Mouse (Mus musculus) stomach, embryonic 15.5 days (tissue): ENCODE data around the gene Bbx. TPM values are rescaled to one million over a fixed set of nuclear protein-coding genes. Genes with fewer than 3 reads are reported as not detected.

Experiments
- ATAC-seq: fragments of 200-750 bp; cut with Nextera tagmentation; 2 replicates; pipeline ENCODE4 v1.8.0; 2017; ENCODE audit warnings: low read depth, moderate number of reproducible peaks, moderate TSS enrichment; ENCODE audit not compliant: insufficient read depth, low FRiP score
- H3K27ac ChIP-seq: fragments of 300-500 bp; sonication (generic); 2 replicates; pipeline ENCODE4 v1.5.1; 2015; ENCODE audit warnings: mild to moderate bottlenecking, inconsistent platforms
- H3K27me3 ChIP-seq: fragments of 300-500 bp; sonication (generic); replicated peaks from 2 replicates; pipeline ENCODE4 v1.6.1; 2015; ENCODE audit warnings: inconsistent platforms
- H3K36me3 ChIP-seq: fragments of 300-500 bp; sonication (generic); 2 replicates; pipeline ENCODE4 v1.6.1; 2015; ENCODE audit warnings: inconsistent platforms
- H3K4me1 ChIP-seq: fragments of 300-500 bp; sonication (generic); 2 replicates; pipeline ENCODE4 v1.6.1; 2015; ENCODE audit warnings: inconsistent platforms
- H3K4me2 ChIP-seq: fragments of 300-500 bp; sonication (generic); 2 replicates; pipeline ENCODE4 v1.6.1; 2015; ENCODE audit warnings: mild to moderate bottlenecking, inconsistent platforms
- H3K4me3 ChIP-seq: fragments of 300-500 bp; sonication (generic); replicated peaks from 2 replicates; pipeline ENCODE4 v1.5.1; 2015; ENCODE audit warnings: inconsistent platforms
- H3K9ac ChIP-seq: fragments of 300-500 bp; sonication (generic); 2 replicates; pipeline ENCODE4 v1.6.1; 2015; ENCODE audit warnings: inconsistent platforms
- H3K9me3 ChIP-seq: fragments of 300-500 bp; sonication (generic); 2 replicates; pipeline ENCODE4 v1.6.1; 2016; ENCODE audit warnings: inconsistent platforms
- WGBS: fragments of 180-500 bp; shearing (Covaris S2); methylation state at CpG from one replicate; pipeline ENCODE4 v1.1.7; 2015; 5-methylcytosine and 5-hydroxymethylcytosine counted together
- polyA plus RNA-seq: library from polyadenylated mRNA; unstranded; fragments of >200 nt; fragmentation: Nextera tagmentation; extraction: Ambion mirVana; gene quantifications from 2 replicates; pipeline ENCODE4 v1.2.1, GENCODE M21; 2015

The Bbx gene
- polyA plus RNA-seq, 1 experiment from 2014 or later, result 41.8 TPM

GRCm38 (mm10) chr16:50363443-50364188, 68.6 kb downstream of the Bbx start:
- no peak for ATAC-seq
- no peaks in the 10 kb centered on the region for H3K27me3 ChIP-seq
- H3K4me2 ChIP-seq, result peak overlapping the region; percentile 56
- peak overlapping the region; percentile 47 for H3K4me3 ChIP-seq
- 26% methylated on average over 17 of the region's 17 CpGs for WGBS
- no peaks in the 10 kb centered on the region for H3K9me3 ChIP-seq
- H3K36me3 ChIP-seq, result no peaks in the 10 kb centered on the region
- no peaks in the 10 kb centered on the region for H3K4me1 ChIP-seq
- no peak overlapping the region for H3K9ac ChIP-seq
- H3K27ac ChIP-seq, result peak overlapping the region; percentile 85

GRCm38 (mm10) chr16:50360631-50361030, 71.6 kb downstream of the Bbx start:
- Histone ChIP-seq H3K9me3 (no peaks in the 10 kb centered on the region), H3K27me3 (no peaks in the 10 kb centered on the region), H3K36me3 (no peaks in the 10 kb centered on the region), H3K27ac (no peak overlapping the region), H3K9ac (no peak overlapping the region), H3K4me3 (no peak overlapping the region), H3K4me2 (no peak overlapping the region), H3K4me1 (no peaks in the 10 kb centered on the region)
- 68% methylated on average over 7 of the region's 7 CpGs for WGBS
- no peak for ATAC-seq

GRCm38 (mm10) chr16:50329684-50330083, 102.5 kb downstream of the Bbx start:
- no peaks in the 10 kb centered on the region for H3K4me1 ChIP-seq
- no peaks in the 10 kb centered on the region for H3K9me3 ChIP-seq
- no peak for ATAC-seq
- H3K27ac ChIP-seq, result no peak overlapping the region
- H3K4me3 ChIP-seq, result no peak overlapping the region
- H3K36me3 ChIP-seq, result no peaks in the 10 kb centered on the region
- no peak overlapping the region for H3K4me2 ChIP-seq
- H3K27me3 ChIP-seq, result no peaks in the 10 kb centered on the region
- H3K9ac ChIP-seq, result no peak overlapping the region
- WGBS, result 91% methylated on average over 2 of the region's 2 CpGs

- WGBS, result 94% methylated on average over 2 of the region's 2 CpGs
These were observed 107.4 kb downstream of the Bbx start for GRCm38 (mm10) chr16:50324746-50325145.

GRCm38 (mm10) chr16:50324292-50324691, 107.9 kb downstream of the Bbx start:
- Histone ChIP-seq H3K4me2 (no peak overlapping the region), H3K9ac (no peak overlapping the region), H3K9me3 (no peaks in the 10 kb centered on the region), H3K27ac (no peak overlapping the region), H3K27me3 (no peaks in the 10 kb centered on the region), H3K4me3 (no peak overlapping the region), H3K4me1 (no peaks in the 10 kb centered on the region), H3K36me3 (no peaks in the 10 kb centered on the region)
- 90% methylated on average over 6 of the region's 6 CpGs for whole genome bisulfite sequencing
- ATAC-seq, result no peak

More at GRCm38 (mm10) chr16:50324746-50325145, 107.4 kb downstream of the Bbx start:
- H3K36me3 ChIP-seq, result no peaks in the 10 kb centered on the region
- no peak overlapping the region for H3K4me2 ChIP-seq
- no peak overlapping the region for H3K9ac ChIP-seq
- no peaks in the 10 kb centered on the region for H3K27me3 ChIP-seq
- no peak overlapping the region for H3K4me3 ChIP-seq
- no peaks in the 10 kb centered on the region for H3K9me3 ChIP-seq
- no peak for ATAC-seq
- H3K27ac ChIP-seq, result no peak overlapping the region
- H3K4me1 ChIP-seq, result no peaks in the 10 kb centered on the region

GRCm38 (mm10) chr16:50321368-50321767, 110.8 kb downstream of the Bbx start:
- H3K27ac ChIP-seq, result no peak overlapping the region
- no peaks in the 10 kb centered on the region for H3K4me1 ChIP-seq
- H3K9ac ChIP-seq, result no peak overlapping the region
- no peak overlapping the region for H3K4me2 ChIP-seq
- no peaks in the 10 kb centered on the region for H3K9me3 ChIP-seq
- no peak overlapping the region for H3K4me3 ChIP-seq
- no peaks in the 10 kb centered on the region for H3K27me3 ChIP-seq
- H3K36me3 ChIP-seq, result no peaks in the 10 kb centered on the region
- WGBS, result 75% methylated on average over 3 of the region's 3 CpGs
- ATAC-seq, result no peak

- no peaks in the 10 kb centered on the region for H3K36me3 ChIP-seq
- no peak for ATAC-seq
- 81% methylated on average over 3 of the region's 3 CpGs for WGBS
- H3K27me3 ChIP-seq, result no peaks in the 10 kb centered on the region
- H3K27ac ChIP-seq, result no peak overlapping the region
- no peak overlapping the region for H3K4me2 ChIP-seq
- H3K9me3 ChIP-seq, result no peaks in the 10 kb centered on the region
- no peaks in the 10 kb centered on the region for H3K4me1 ChIP-seq
- H3K9ac ChIP-seq, result no peak overlapping the region
- H3K4me3 ChIP-seq, result no peak overlapping the region
These were observed 113.9 kb downstream of the Bbx start for GRCm38 (mm10) chr16:50318255-50318654.

- no peak for ATAC-seq
- H3K4me1 ChIP-seq, result no peaks in the 10 kb centered on the region
- H3K4me2 ChIP-seq, result no peak overlapping the region
- 65% methylated on average over 1 of the region's 1 CpGs for WGBS
- H3K36me3 ChIP-seq, result no peaks in the 10 kb centered on the region
- H3K27ac ChIP-seq, result no peak overlapping the region
- H3K9ac ChIP-seq, result no peak overlapping the region
- no peaks in the 10 kb centered on the region for H3K27me3 ChIP-seq
- H3K9me3 ChIP-seq, result no peaks in the 10 kb centered on the region
- H3K4me3 ChIP-seq, result no peak overlapping the region
These were observed 116.7 kb downstream of the Bbx start for GRCm38 (mm10) chr16:50315349-50315969.

GRCm38 (mm10) chr16:50311588-50311987, 120.6 kb downstream of the Bbx start:
- Histone ChIP-seq H3K27me3 (no peaks in the 10 kb centered on the region), H3K36me3 (no peaks in the 10 kb centered on the region), H3K4me1 (no peaks in the 10 kb centered on the region), H3K4me3 (no peak overlapping the region), H3K27ac (no peak overlapping the region), H3K4me2 (no peak overlapping the region), H3K9ac (no peak overlapping the region), H3K9me3 (no peaks in the 10 kb centered on the region)
- ATAC-seq, result no peak
- WGBS, result 79% methylated on average over 4 of the region's 4 CpGs

- peak; percentile 68; the same call in 1 of the 2 replicates for ATAC-seq
- Histone ChIP-seq H3K4me1 (no peaks in the 10 kb centered on the region), H3K9me3 (no peaks in the 10 kb centered on the region), H3K9ac (no peak overlapping the region), H3K27ac (peak overlapping the region; percentile 65), H3K4me2 (no peak overlapping the region), H3K27me3 (no peaks in the 10 kb centered on the region), H3K36me3 (no peaks in the 10 kb centered on the region), H3K4me3 (no peak overlapping the region)
- 39% methylated on average over 9 of the region's 9 CpGs for WGBS
These were observed 122.7 kb downstream of the Bbx start for GRCm38 (mm10) chr16:50309411-50310042.

GRCm38 (mm10) chr16:50308256-50308655, 123.9 kb downstream of the Bbx start:
- 77% methylated on average over 6 of the region's 6 CpGs for WGBS
- Histone ChIP-seq H3K4me3 (no peak overlapping the region), H3K27me3 (no peaks in the 10 kb centered on the region), H3K9ac (no peak overlapping the region), H3K9me3 (no peaks in the 10 kb centered on the region), H3K27ac (no peak overlapping the region), H3K4me1 (no peaks in the 10 kb centered on the region), H3K36me3 (no peaks in the 10 kb centered on the region), H3K4me2 (no peak overlapping the region)
- ATAC-seq, result no peak

GRCm38 (mm10) chr16:50307231-50307630, 125.0 kb downstream of the Bbx start:
- Histone ChIP-seq H3K27me3 (no peaks in the 10 kb centered on the region), H3K27ac (no peak overlapping the region), H3K9me3 (no peaks in the 10 kb centered on the region), H3K36me3 (no peaks in the 10 kb centered on the region), H3K4me1 (no peaks in the 10 kb centered on the region), H3K4me3 (no peak overlapping the region), H3K4me2 (no peak overlapping the region), H3K9ac (no peak overlapping the region)
- 73% methylated on average over 4 of the region's 4 CpGs for WGBS
- no peak for ATAC-seq
